Mouse (Mus musculus): Measurements from ENCODE around the gene Nfia.

Nfia gene

GRCm38 (mm10) chr4:97825432-97825831, 52.9 kb downstream of the Nfia start:
- in situ Hi-C loops (cut with MboI; ENCODE audit: low pct_unique_long_range_greater_than_20kb in 1 of 2, low sequenced_read_pairs in 2 of 2, unreplicated experiment in 1 of 2) = no loop called here

- in situ Hi-C loops (cut with MboI; ENCODE audit: low pct_unique_long_range_greater_than_20kb in 1 of 2, low sequenced_read_pairs in 2 of 2, unreplicated experiment in 1 of 2) = no loop called here
Observed at GRCm38 (mm10) chr4:97825841-97826240, 53.3 kb downstream of the Nfia start.

GRCm38 (mm10) chr4:97827115-97827514, 54.6 kb downstream of the Nfia start:
- in situ Hi-C loops (cut with MboI; ENCODE audit: low pct_unique_long_range_greater_than_20kb in 1 of 2, low sequenced_read_pairs in 2 of 2, unreplicated experiment in 1 of 2) = no loop called here

- in situ Hi-C loops (cut with MboI; ENCODE audit: low pct_unique_long_range_greater_than_20kb in 1 of 2, low sequenced_read_pairs in 2 of 2, unreplicated experiment in 1 of 2) = no loop called here
Observed at GRCm38 (mm10) chr4:97828579-97828978, 56.0 kb downstream of the Nfia start.

GRCm38 (mm10) chr4:97829336-97830050, 57.0 kb downstream of the Nfia start:
- in situ Hi-C loops (cut with MboI; ENCODE audit: low pct_unique_long_range_greater_than_20kb in 1 of 2, low sequenced_read_pairs in 2 of 2, unreplicated experiment in 1 of 2) = no loop called here

GRCm38 (mm10) chr4:97830051-97830853, 57.7 kb downstream of the Nfia start:
- in situ Hi-C loops (cut with MboI; ENCODE audit: low pct_unique_long_range_greater_than_20kb in 1 of 2, low sequenced_read_pairs in 2 of 2, unreplicated experiment in 1 of 2) = no loop called here

GRCm38 (mm10) chr4:97830935-97831608, 58.5 kb downstream of the Nfia start:
- in situ Hi-C loops (cut with MboI; ENCODE audit: low pct_unique_long_range_greater_than_20kb in 1 of 2, low sequenced_read_pairs in 2 of 2, unreplicated experiment in 1 of 2) = no loop called here

- in situ Hi-C loops (cut with MboI; ENCODE audit: low pct_unique_long_range_greater_than_20kb in 1 of 2, low sequenced_read_pairs in 2 of 2, unreplicated experiment in 1 of 2) = no loop called here
Observed at GRCm38 (mm10) chr4:97831611-97832278, 59.2 kb downstream of the Nfia start.

GRCm38 (mm10) chr4:97832279-97832640, 59.7 kb downstream of the Nfia start:
- in situ Hi-C loops (cut with MboI; ENCODE audit: low pct_unique_long_range_greater_than_20kb in 1 of 2, low sequenced_read_pairs in 2 of 2, unreplicated experiment in 1 of 2) = no loop called here

- in situ Hi-C loops (cut with MboI; ENCODE audit: low pct_unique_long_range_greater_than_20kb in 1 of 2, low sequenced_read_pairs in 2 of 2, unreplicated experiment in 1 of 2) = no loop called here
Observed at GRCm38 (mm10) chr4:97836812-97837211, 64.3 kb downstream of the Nfia start.

- in situ Hi-C loops (cut with MboI; ENCODE audit: low pct_unique_long_range_greater_than_20kb in 1 of 2, low sequenced_read_pairs in 2 of 2, unreplicated experiment in 1 of 2) = no loop called here
Observed at GRCm38 (mm10) chr4:97837724-97838123, 65.2 kb downstream of the Nfia start.

GRCm38 (mm10) chr4:97838651-97839050, 66.1 kb downstream of the Nfia start:
- in situ Hi-C loops (cut with MboI; ENCODE audit: low pct_unique_long_range_greater_than_20kb in 1 of 2, low sequenced_read_pairs in 2 of 2, unreplicated experiment in 1 of 2) = no loop called here

GRCm38 (mm10) chr4:97839406-97840101, 67.0 kb downstream of the Nfia start:
- in situ Hi-C loops (cut with MboI; ENCODE audit: low pct_unique_long_range_greater_than_20kb in 1 of 2, low sequenced_read_pairs in 2 of 2, unreplicated experiment in 1 of 2) = no loop called here

GRCm38 (mm10) chr4:97840227-97841062, 67.9 kb downstream of the Nfia start:
- in situ Hi-C loops (cut with MboI; ENCODE audit: low pct_unique_long_range_greater_than_20kb in 1 of 2, low sequenced_read_pairs in 2 of 2, unreplicated experiment in 1 of 2) = no loop called here

- in situ Hi-C loops (cut with MboI; ENCODE audit: low pct_unique_long_range_greater_than_20kb in 1 of 2, low sequenced_read_pairs in 2 of 2, unreplicated experiment in 1 of 2) = no loop called here
Observed at GRCm38 (mm10) chr4:97841063-97841595, 68.6 kb downstream of the Nfia start.

- in situ Hi-C loops (cut with MboI; ENCODE audit: low pct_unique_long_range_greater_than_20kb in 1 of 2, low sequenced_read_pairs in 2 of 2, unreplicated experiment in 1 of 2) = no loop called here
Observed at GRCm38 (mm10) chr4:97841745-97842144, 69.2 kb downstream of the Nfia start.

GRCm38 (mm10) chr4:97843981-97844690, 71.6 kb downstream of the Nfia start:
- in situ Hi-C loops (cut with MboI; ENCODE audit: low pct_unique_long_range_greater_than_20kb in 1 of 2, low sequenced_read_pairs in 2 of 2, unreplicated experiment in 1 of 2) = no loop called here

Measured in mouse embryonic stem cell (cell line).